Mouse (Mus musculus): ENCODE results near the gene Capn2. TPM values are rescaled to one million over a fixed set of nuclear protein-coding genes. Genes with fewer than 3 reads are reported as not detected.

Gene Capn2
- polyA plus RNA-seq, 1 experiment from 2014 or later: 89.2 TPM

DNA sequence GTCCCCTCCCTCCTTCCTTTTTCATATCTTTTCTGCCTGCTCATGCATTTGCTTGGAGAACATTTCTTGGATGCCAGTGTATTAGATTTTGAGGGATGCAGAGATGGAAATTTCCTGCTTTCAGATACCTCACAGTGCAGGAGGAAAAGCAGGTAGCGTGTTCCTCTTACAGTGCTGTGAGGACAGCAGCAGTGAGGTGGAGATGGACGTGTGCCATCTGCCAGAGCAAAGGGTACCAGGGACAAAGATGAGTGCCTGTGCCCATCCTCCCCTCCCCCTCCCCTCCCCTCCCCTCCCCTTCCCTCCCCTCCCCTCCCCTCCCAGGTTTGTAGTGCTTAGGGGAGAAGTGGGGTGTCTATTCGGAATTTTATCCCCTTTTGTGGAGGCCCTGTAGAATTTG, 87.6 kb downstream of the Capn2 start:
- WGBS: 79% methylated on average over 2 of the region's 3 CpGs
- Histone ChIP-seq H3K9me3 (ENCODE audit: control insufficient read depth, low read depth, low read length) (no peaks in the 10 kb centered on the region), H3K4me1 (ENCODE audit: control insufficient read depth, insufficient read depth, low read length) (peaks cover 15% of the 10 kb centered on the region; the same call in 1 of the 2 replicates), H3K9ac (replicated peaks; ENCODE audit: low read depth, low read length) (no peak overlapping the region), H3K27ac (ENCODE audit: low read length) (no peak overlapping the region), H3K27me3 (ENCODE audit: control insufficient read depth, insufficient read depth, low read length) (no peaks in the 10 kb centered on the region), H3K4me2 (replicated peaks; ENCODE audit: low read depth, low read length) (no peak overlapping the region), H3K36me3 (ENCODE audit: control insufficient read depth, insufficient read depth, low read length) (peaks cover 31% of the 10 kb centered on the region), H3K4me3 (ENCODE audit: low read depth, low read length) (no peak overlapping the region)
- ATAC-seq (ENCODE audit: insufficient number of reproducible peaks, insufficient read depth, low FRiP score, low read depth): no peak

DNA sequence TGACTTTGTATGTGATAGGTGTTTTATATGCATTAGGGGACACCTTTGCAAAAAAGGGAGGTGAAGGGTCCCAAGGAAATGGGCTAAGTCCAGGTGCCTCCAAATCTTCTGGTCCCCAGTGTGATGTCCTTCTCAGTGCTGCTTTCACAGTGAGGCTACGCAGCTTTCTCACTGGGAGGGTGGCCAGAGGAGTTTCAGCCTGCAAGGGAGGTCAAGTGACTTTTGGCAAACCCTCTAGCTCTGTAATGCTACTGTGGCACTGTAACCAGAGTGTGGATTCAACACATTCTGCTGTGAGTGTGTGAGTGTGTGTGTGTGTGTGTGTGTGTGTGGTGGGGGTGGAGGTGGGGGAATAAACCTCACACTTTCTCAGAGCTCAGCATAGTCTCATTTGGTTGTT, 90.0 kb downstream of the Capn2 start:
- Histone ChIP-seq H3K4me3 (ENCODE audit: low read depth, low read length) (no peak overlapping the region), H3K9me3 (ENCODE audit: control insufficient read depth, low read depth, low read length) (no peaks in the 10 kb centered on the region), H3K36me3 (ENCODE audit: control insufficient read depth, insufficient read depth, low read length) (peaks cover 20% of the 10 kb centered on the region), H3K27me3 (ENCODE audit: control insufficient read depth, insufficient read depth, low read length) (no peaks in the 10 kb centered on the region), H3K4me2 (replicated peaks; ENCODE audit: low read depth, low read length) (no peak overlapping the region), H3K4me1 (ENCODE audit: control insufficient read depth, insufficient read depth, low read length) (peaks cover 15% of the 10 kb centered on the region; the same call in 1 of the 2 replicates), H3K27ac (ENCODE audit: low read length) (no peak overlapping the region), H3K9ac (replicated peaks; ENCODE audit: low read depth, low read length) (no peak overlapping the region)
- 75% methylated on average over 1 of the region's 1 CpGs for WGBS
- no peak for ATAC-seq (ENCODE audit: insufficient number of reproducible peaks, insufficient read depth, low FRiP score, low read depth)

DNA sequence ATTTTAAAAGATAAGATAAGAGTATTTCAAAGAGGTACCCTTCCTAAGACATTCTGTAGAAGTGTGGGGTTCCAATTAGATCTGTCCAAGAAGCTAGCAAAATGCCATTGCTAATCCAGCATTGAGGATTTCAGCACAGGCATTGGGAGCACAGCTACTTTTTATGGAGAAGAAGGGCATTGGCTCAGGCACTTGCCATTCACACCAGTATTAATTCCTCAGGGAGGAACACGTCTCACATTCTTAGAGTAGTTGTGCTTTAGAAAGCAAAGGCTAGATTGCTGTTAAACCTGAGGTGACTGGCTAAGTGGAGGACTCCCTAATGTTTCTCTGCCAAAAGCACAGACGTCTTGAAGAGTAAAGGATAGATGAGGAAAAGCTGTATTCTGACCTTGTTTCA, 91.0 kb downstream of the Capn2 start:
- ATAC-seq (ENCODE audit: insufficient number of reproducible peaks, insufficient read depth, low FRiP score, low read depth): no peak
- H3K4me3 ChIP-seq (ENCODE audit: low read depth, low read length): no peak overlapping the region

DNA sequence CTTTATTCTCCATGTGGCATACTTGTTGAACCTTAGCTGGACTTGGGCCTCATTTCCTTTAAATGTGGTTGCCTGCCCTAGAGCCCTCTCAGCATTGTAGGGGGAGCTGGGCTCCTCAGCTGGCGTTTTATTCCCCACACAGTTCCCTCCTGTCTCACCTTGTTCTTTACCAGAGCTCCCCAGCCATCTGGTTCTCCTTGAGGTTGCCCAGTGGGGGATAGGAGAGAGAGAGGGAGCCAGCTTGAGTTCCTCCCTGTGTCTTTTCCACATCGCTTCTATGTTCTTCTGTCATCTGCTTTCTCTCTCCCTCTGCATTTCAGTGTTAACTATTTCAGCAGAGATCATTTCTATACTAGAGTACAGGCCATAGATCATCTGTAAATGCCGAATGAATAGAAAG, 92.2 kb downstream of the Capn2 start:
- no peak for ATAC-seq (ENCODE audit: insufficient number of reproducible peaks, insufficient read depth, low FRiP score, low read depth)
- no peak overlapping the region for H3K4me2 ChIP-seq (replicated peaks; ENCODE audit: low read depth, low read length)
- H3K4me3 ChIP-seq (ENCODE audit: low read depth, low read length): no peak overlapping the region
- no peaks in the 10 kb centered on the region for H3K27me3 ChIP-seq (ENCODE audit: control insufficient read depth, insufficient read depth, low read length)
- H3K9ac ChIP-seq (replicated peaks; ENCODE audit: low read depth, low read length): no peak overlapping the region
- H3K27ac ChIP-seq (ENCODE audit: low read length): no peak overlapping the region
- no peaks in the 10 kb centered on the region for H3K9me3 ChIP-seq (ENCODE audit: control insufficient read depth, low read depth, low read length)
- peaks cover 15% of the 10 kb centered on the region; the same call in 1 of the 2 replicates for H3K4me1 ChIP-seq (ENCODE audit: control insufficient read depth, insufficient read depth, low read length)
- H3K36me3 ChIP-seq (ENCODE audit: control insufficient read depth, insufficient read depth, low read length): peaks cover 8% of the 10 kb centered on the region; the same call in 1 of the 2 replicates
- 66% methylated on average over 3 of the region's 3 CpGs for WGBS

More for the DNA sequence above, 91.0 kb downstream of the Capn2 start:
- Histone ChIP-seq H3K4me2 (replicated peaks; ENCODE audit: low read depth, low read length) (no peak overlapping the region), H3K36me3 (ENCODE audit: control insufficient read depth, insufficient read depth, low read length) (peaks cover 10% of the 10 kb centered on the region; the same call in 1 of the 2 replicates), H3K9ac (replicated peaks; ENCODE audit: low read depth, low read length) (no peak overlapping the region), H3K27me3 (ENCODE audit: control insufficient read depth, insufficient read depth, low read length) (no peaks in the 10 kb centered on the region), H3K27ac (ENCODE audit: low read length) (no peak overlapping the region), H3K9me3 (ENCODE audit: control insufficient read depth, low read depth, low read length) (no peaks in the 10 kb centered on the region), H3K4me1 (ENCODE audit: control insufficient read depth, insufficient read depth, low read length) (peaks cover 15% of the 10 kb centered on the region; the same call in 1 of the 2 replicates)
- 37% methylated on average over 2 of the region's 2 CpGs for whole genome bisulfite sequencing

DNA sequence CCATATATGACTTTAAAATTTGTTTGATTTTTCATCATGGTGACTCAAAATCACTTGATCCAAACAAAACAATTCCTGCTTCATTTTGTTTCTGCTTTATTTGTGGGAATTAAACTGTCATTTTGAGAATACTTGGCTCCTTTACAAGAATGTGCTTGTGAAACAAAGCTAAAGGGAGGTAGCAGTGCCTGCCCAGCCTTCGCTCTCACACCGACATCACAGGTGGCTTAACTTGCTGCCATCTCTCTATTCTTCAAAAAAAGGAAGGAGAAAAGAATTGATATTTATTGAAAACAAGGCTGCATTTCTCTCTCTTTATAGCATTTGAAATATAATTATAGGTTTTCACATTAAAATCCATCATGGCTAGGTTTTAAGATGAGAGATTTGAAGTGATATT, 93.1 kb downstream of the Capn2 start:
- WGBS: 73% methylated on average over 2 of the region's 2 CpGs
- ATAC-seq (ENCODE audit: insufficient number of reproducible peaks, insufficient read depth, low FRiP score, low read depth): no peak
- Histone ChIP-seq H3K27me3 (ENCODE audit: control insufficient read depth, insufficient read depth, low read length) (no peaks in the 10 kb centered on the region), H3K4me2 (replicated peaks; ENCODE audit: low read depth, low read length) (no peak overlapping the region), H3K9me3 (ENCODE audit: control insufficient read depth, low read depth, low read length) (no peaks in the 10 kb centered on the region), H3K27ac (ENCODE audit: low read length) (no peak overlapping the region), H3K4me1 (ENCODE audit: control insufficient read depth, insufficient read depth, low read length) (peaks cover 15% of the 10 kb centered on the region), H3K4me3 (ENCODE audit: low read depth, low read length) (no peak overlapping the region), H3K36me3 (ENCODE audit: control insufficient read depth, insufficient read depth, low read length) (0 out of 2 replicates have a peak, but pooled peaks cover 2% of the 10 kb centered on the region), H3K9ac (replicated peaks; ENCODE audit: low read depth, low read length) (no peak overlapping the region)

DNA sequence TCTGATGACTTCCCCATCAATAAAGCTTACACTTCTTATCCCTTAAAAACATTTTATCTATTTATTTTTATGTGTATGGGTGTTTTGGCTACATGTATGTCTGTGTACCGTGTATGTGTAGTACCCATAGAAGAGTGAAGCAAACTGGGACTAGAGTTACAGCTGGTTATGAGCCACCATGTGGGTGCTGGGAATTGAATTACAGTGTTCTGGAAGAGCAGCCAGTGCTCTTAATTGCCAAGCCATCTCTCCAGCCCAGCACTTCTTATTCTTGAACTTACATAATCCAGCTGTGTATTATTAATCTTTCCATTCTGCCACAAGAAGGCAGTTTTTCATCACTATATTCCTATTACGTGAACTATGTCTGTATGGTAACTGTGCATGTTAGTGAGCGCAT, 97.9 kb downstream of the Capn2 start:
- Histone ChIP-seq H3K27ac (ENCODE audit: low read length) (no peak overlapping the region), H3K36me3 (ENCODE audit: control insufficient read depth, insufficient read depth, low read length) (no peaks in the 10 kb centered on the region), H3K4me2 (replicated peaks; ENCODE audit: low read depth, low read length) (no peak overlapping the region), H3K4me1 (ENCODE audit: control insufficient read depth, insufficient read depth, low read length) (peaks cover 8% of the 10 kb centered on the region), H3K9ac (replicated peaks; ENCODE audit: low read depth, low read length) (no peak overlapping the region), H3K4me3 (ENCODE audit: low read depth, low read length) (no peak overlapping the region), H3K9me3 (ENCODE audit: control insufficient read depth, low read depth, low read length) (no peaks in the 10 kb centered on the region), H3K27me3 (ENCODE audit: control insufficient read depth, insufficient read depth, low read length) (no peaks in the 10 kb centered on the region)
- WGBS: 52% methylated on average over 3 of the region's 3 CpGs
- no peak for ATAC-seq (ENCODE audit: insufficient number of reproducible peaks, insufficient read depth, low FRiP score, low read depth)

Other genes with a start within 250 kb of the Capn2 start
- 119 and 148 TPM in 2 replicates for gene Degs1, start 234.8 kb downstream of the Capn2 start, polyA plus RNA-seq (2014; fragmentation: Nextera tagmentation; extraction: Ambion mirVana)
- gene Fbxo28, start 176.0 kb downstream of the Capn2 start, polyA plus RNA-seq (2014; fragmentation: Nextera tagmentation; extraction: Ambion mirVana): 23.1 and 24.2 TPM in 2 replicates
- 25.9 and 27.3 TPM in 2 replicates for gene Trp53bp2, start 108.4 kb downstream of the Capn2 start, polyA plus RNA-seq (2014; fragmentation: Nextera tagmentation; extraction: Ambion mirVana)
- 1.1 and 1.5 TPM in 2 replicates for gene Capn8, start 47.4 kb upstream of the Capn2 start, polyA plus RNA-seq (2014; fragmentation: Nextera tagmentation; extraction: Ambion mirVana)
- gene Ccdc185, start 231.6 kb upstream of the Capn2 start, polyA plus RNA-seq (2014; fragmentation: Nextera tagmentation; extraction: Ambion mirVana): not detected in 2 replicates
- gene Susd4, start 246.3 kb upstream of the Capn2 start, polyA plus RNA-seq (2014; fragmentation: Nextera tagmentation; extraction: Ambion mirVana): 18.9 and 19.5 TPM in 2 replicates

Data from stomach, embryonic 14.5 days (tissue).